Comparison of ENCODE assay signal across 24 mouse cellular contexts in the genomic region with DNA sequence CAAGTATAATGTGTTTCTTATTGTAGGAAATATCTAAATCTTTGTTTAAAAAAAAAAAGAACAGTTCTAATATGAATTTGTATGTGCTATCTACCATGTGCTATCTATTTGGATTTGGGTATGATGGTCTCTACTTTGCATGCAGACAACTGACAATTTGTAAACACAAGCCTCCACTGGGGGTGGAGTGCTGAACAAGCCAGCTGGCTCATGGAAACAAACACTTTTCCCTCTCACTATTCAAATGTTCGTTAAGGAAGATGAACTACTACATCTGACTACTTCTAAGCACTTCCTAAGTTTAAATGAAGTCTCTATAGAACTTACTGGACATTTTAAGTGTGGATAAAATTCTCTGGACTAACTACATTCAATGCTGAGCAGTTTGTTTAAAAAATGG.
"Had no signal": no experiment of that assay in that cellular context is flagged by ENCODE, and none has a peak within 500 bp of the region (broad histone marks: within the 10 kb centered on the region; RNA-seq: fewer than 3 reads in every experiment).

No protein-coding gene starts in this region.

- H3K9ac ChIP-seq: limb, embryonic 12.5 days; limb, embryonic 15.5 days; liver, embryonic 14.5 days; liver, postnatal 0 days; lung, embryonic 15.5 days; midbrain, embryonic 12.5 days; midbrain, embryonic 15.5 days; neural tube, embryonic 13.5 days; stomach, embryonic 15.5 days had no signal

- H3K27ac ChIP-seq: limb, embryonic 12.5 days; limb, embryonic 15.5 days; liver, embryonic 14.5 days; lung, embryonic 15.5 days; macrophage; midbrain, embryonic 12.5 days; midbrain, embryonic 15.5 days; neural tube, embryonic 13.5 days; stomach, embryonic 15.5 days had no signal

- DNase-seq: kidney, adult 18-20 months; kidney, adult 9 months; kidney, postnatal 14 days; kidney, postnatal 4 days; left cerebral cortex, postnatal 4 days; liver, postnatal 0 days; retina, postnatal 1 day; right cerebral cortex, postnatal 25 days; spleen, adult 18-20 months; thymus, adult 18-20 months; thymus, postnatal 36 days had no signal

- H3K9me3 ChIP-seq: limb, embryonic 12.5 days; limb, embryonic 15.5 days; lung, embryonic 15.5 days; midbrain, embryonic 12.5 days; midbrain, embryonic 15.5 days; neural tube, embryonic 13.5 days; stomach, embryonic 15.5 days had no signal

- H3K27me3 ChIP-seq: limb, embryonic 12.5 days; limb, embryonic 15.5 days; lung, embryonic 15.5 days; midbrain, embryonic 12.5 days; midbrain, embryonic 15.5 days; neural tube, embryonic 13.5 days; stomach, embryonic 15.5 days had no signal

- H3K4me2 ChIP-seq: limb, embryonic 12.5 days; limb, embryonic 15.5 days; liver, embryonic 11.5 days; lung, embryonic 15.5 days; midbrain, embryonic 12.5 days; midbrain, embryonic 15.5 days; neural tube, embryonic 13.5 days; stomach, embryonic 15.5 days had no signal

- H3K4me1 ChIP-seq: limb, embryonic 12.5 days; limb, embryonic 15.5 days; lung, embryonic 15.5 days; midbrain, embryonic 12.5 days; midbrain, embryonic 15.5 days; neural tube, embryonic 13.5 days; stomach, embryonic 15.5 days had no signal

- ATAC-seq: inflammation-experienced regulatory T-cells, adult 6 months; intestine, embryonic 16.5 days; liver, postnatal 0 days; midbrain, embryonic 15.5 days had no signal

- H3K4me3 ChIP-seq: limb, embryonic 12.5 days; limb, embryonic 15.5 days; lung, embryonic 15.5 days; midbrain, embryonic 12.5 days; midbrain, embryonic 15.5 days; myocyte; neural tube, embryonic 13.5 days; stomach, embryonic 15.5 days had no signal
